ENCODE assay signal across 9 mouse cellular contexts in genomic region chr6:93716686-93717625, GRCm38 (mm10).
DNase-seq lines count a peak whose midpoint lies in the region; ATAC-seq and TF ChIP-seq lines count a peak whose summit lies in the region.
"Had no signal": no experiment of that assay in that cellular context is flagged by ENCODE, and none has a peak within 500 bp of the region (broad histone marks: within the 10 kb centered on the region; RNA-seq: fewer than 3 reads in every experiment).

No protein-coding gene starts in this region.

- H3K27ac ChIP-seq in kidney, embryonic 14.5 days (ENCODE audit: low read depth, low read length), result no peak overlapping the region
- no peak overlapping the region for H3K27ac ChIP-seq in cortical plate, adult 2 months (ENCODE audit: insufficient read depth, low read length)
- H3K27ac ChIP-seq in hindbrain, embryonic 12.5 days, result peak overlapping the region; percentile 30; the same call in 1 of the 2 replicates
- H3K27ac ChIP-seq in midbrain, postnatal 0 days (ENCODE audit: low read depth, low read length), result peak overlapping the region; percentile 51

- TF ChIP-seq POLR2A in cortical plate, adult 2 months (IDR thresholded peaks at IDR 0.05; ENCODE audit: extremely low read depth, insufficient read depth, low read length), result no peak

- no peak overlapping the region; the same call in 1 of the 2 replicates for H3K9ac ChIP-seq in kidney, embryonic 14.5 days (ENCODE audit: low read depth, low read length)
- H3K9ac ChIP-seq in hindbrain, embryonic 12.5 days, result 0 out of 2 replicates have a peak overlapping the region, but pooled peaks have one; percentile 19
- peak overlapping the region; percentile 54 for H3K9ac ChIP-seq in midbrain, postnatal 0 days (replicated peaks; ENCODE audit: low read length, poor library complexity, severe bottlenecking)

- intact Hi-C loops in gastrocnemius, postnatal 14 days (cut with DNase I; ENCODE audit: low total_unique reads), result no loop called here

- H3K4me2 ChIP-seq in kidney, embryonic 14.5 days (replicated peaks; ENCODE audit: low read depth, low read length), result peak overlapping the region; percentile 48
- peak overlapping the region; percentile 52 for H3K4me2 ChIP-seq in hindbrain, embryonic 12.5 days (replicated peaks)
- H3K4me2 ChIP-seq in midbrain, postnatal 0 days (ENCODE audit: low read depth, low read length, poor library complexity, severe bottlenecking), result peak overlapping the region; percentile 67

- H3K27me3 ChIP-seq in kidney, embryonic 14.5 days (ENCODE audit: control insufficient read depth, insufficient read depth, low read length), result no peaks in the 10 kb centered on the region; the same call in 1 of the 2 replicates
- H3K27me3 ChIP-seq in hindbrain, embryonic 12.5 days, result 0 out of 2 replicates have a peak, but pooled peaks cover 2% of the 10 kb centered on the region
- no peaks in the 10 kb centered on the region for H3K27me3 ChIP-seq in midbrain, postnatal 0 days (ENCODE audit: insufficient read depth, low read length)

- H3K4me1 ChIP-seq in kidney, embryonic 14.5 days (ENCODE audit: control insufficient read depth, insufficient read depth, low read length), result peaks cover 22% of the 10 kb centered on the region
- peaks cover 2% of the 10 kb centered on the region; the same call in 1 of the 2 replicates for H3K4me1 ChIP-seq in cortical plate, adult 2 months (ENCODE audit: control insufficient read depth, insufficient read depth, low read length)
- H3K4me1 ChIP-seq in hindbrain, embryonic 12.5 days, result peaks cover 38% of the 10 kb centered on the region
- H3K4me1 ChIP-seq in midbrain, postnatal 0 days (ENCODE audit: insufficient read depth, low read length), result peaks cover 19% of the 10 kb centered on the region

- H3K36me3 ChIP-seq in kidney, embryonic 14.5 days (ENCODE audit: control insufficient read depth, insufficient read depth, low read length), result no peaks in the 10 kb centered on the region
- no peaks in the 10 kb centered on the region; the same call in 1 of the 2 replicates for H3K36me3 ChIP-seq in hindbrain, embryonic 12.5 days
- H3K36me3 ChIP-seq in midbrain, postnatal 0 days (ENCODE audit: insufficient read depth, low read length), result no peaks in the 10 kb centered on the region

- no peak for DNase-seq in kidney, adult 11 months
- DNase-seq in midbrain, postnatal 0 days (ENCODE audit: low spot score), result peak; percentile 50
- no peak for DNase-seq in right cerebral cortex, postnatal 14 days
- no peak for DNase-seq in gastrocnemius, postnatal 14 days
- DNase-seq in urinary bladder, postnatal 14 days (ENCODE audit: low spot score), result no peak

- 12% methylated on average over 24 of the region's 24 CpGs for WGBS in kidney, embryonic 14.5 days
- 6% methylated on average over 24 of the region's 24 CpGs for WGBS in hindbrain, embryonic 12.5 days
- WGBS in midbrain, postnatal 0 days, result 4% methylated on average over 24 of the region's 24 CpGs

- no peak for TF ChIP-seq CTCF in cortical plate, adult 2 months (IDR thresholded peaks at IDR 0.05; ENCODE audit: extremely low read depth, insufficient read depth, low read length)
- no peak; the same call in 1 of the 2 replicates for TF ChIP-seq CTCF in midbrain, postnatal 0 days (IDR thresholded peaks at IDR 0.05)

- H3K9me3 ChIP-seq in kidney, embryonic 14.5 days (ENCODE audit: control insufficient read depth, low read length), result no peaks in the 10 kb centered on the region
- no peaks in the 10 kb centered on the region for H3K9me3 ChIP-seq in hindbrain, embryonic 12.5 days (replicated peaks)
- H3K9me3 ChIP-seq in midbrain, postnatal 0 days (ENCODE audit: low read length), result no peaks in the 10 kb centered on the region

- 0 out of 2 replicates have a peak, but pooled peaks have one; percentile 18 for ATAC-seq in kidney, embryonic 14.5 days (ENCODE audit: low FRiP score, low TSS enrichment)
- ATAC-seq in hindbrain, embryonic 12.5 days (ENCODE audit: low FRiP score), result peak; percentile 52; the same call in 1 of the 2 replicates
- ATAC-seq in midbrain, postnatal 0 days (ENCODE audit: low FRiP score), result peak; percentile 71; the same call in 1 of the 2 replicates

- peak overlapping the region; percentile 23; the same call in 1 of the 2 replicates for H3K4me3 ChIP-seq in kidney, embryonic 14.5 days (ENCODE audit: low read length)
- peak overlapping the region; percentile 44 for H3K4me3 ChIP-seq in cortical plate, adult 2 months (ENCODE audit: insufficient read depth, low read length)
- peak overlapping the region; percentile 23 for H3K4me3 ChIP-seq in hindbrain, embryonic 12.5 days
- peak overlapping the region; percentile 40 for H3K4me3 ChIP-seq in midbrain, postnatal 0 days (ENCODE audit: low read depth, low read length)
- H3K4me3 ChIP-seq: myocyte had no signal

Comparison
In these comparisons a context has a peak if more than half of its experiments do, and no peak if none do; other contexts are left out.
1. ATAC-seq: peak in every context shown above with its lines; median percentile 71 in midbrain, postnatal 0 days; 52 in hindbrain, embryonic 12.5 days; 18 in kidney, embryonic 14.5 days.
2. H3K27ac ChIP-seq: peak in hindbrain, embryonic 12.5 days (single experiment) and midbrain, postnatal 0 days (single experiment); none in kidney, embryonic 14.5 days (single experiment) and cortical plate, adult 2 months (single experiment).
3. Peak in every context shown above with its lines, with median percentiles within 50 percentile points of each other: H3K4me2 ChIP-seq and H3K4me3 ChIP-seq.